Comparison of ENCODE assay signal across 12 mouse cellular contexts in genomic region chr11:52794331-52794730, GRCm38 (mm10). TPM values are rescaled to one million over a fixed set of nuclear protein-coding genes. Genes with fewer than 3 reads are reported as not detected.
DNase-seq lines count a peak whose midpoint lies in the region.
"Had no signal": no experiment of that assay in that cellular context is flagged by ENCODE, and none has a peak within 500 bp of the region (broad histone marks: within the 10 kb centered on the region; RNA-seq: fewer than 3 reads in every experiment).

No protein-coding gene starts in this region.

- peak; percentile 80 for DNase-seq in left cerebral cortex, adult 11 months (ENCODE audit: low spot score)
- no peak for DNase-seq in left cerebral cortex, postnatal 4 days
- DNase-seq in frontal cortex, postnatal 36 days (ENCODE audit: low spot score in 2 of 2), result peak; percentile 54 to 83
- DNase-seq in left cerebral cortex, postnatal 14 days (ENCODE audit: low spot score in 2 of 2), result peak; percentile 69 to 81
- DNase-seq in telencephalon, adult 2 months (ENCODE audit: low read depth, low spot score), result peak; percentile 96
- DNase-seq in MN1 (ENCODE audit: low spot score), result no peak
- no peak for DNase-seq in adrenal gland, postnatal 14 days
- DNase-seq: cerebellum, adult 8-10 months; kidney, postnatal 10 days; lung, postnatal 10 days; thymus, adult 18-20 months had no signal

- intact Hi-C loops in left cerebral cortex, postnatal 4 days (cut with DNase I), result no loop called here
- intact Hi-C loops in left cerebral cortex, postnatal 14 days (cut with DNase I), result loop anchor here (5.0 to 10.0 kb wide), 2 partner anchors 78 to 160 kb away; no protein-coding TSS in a partner anchor

RNA-seq across cellular contexts. Expression of gene Fstl4, which starts 29.9 kb away (rescaled TPM):
- 10 to 100 TPM; 12.9 to 13.2 TPM for total RNA-seq in left cerebral cortex, postnatal 4 days (2021)
- 10 to 100 TPM; 25.6 to 30.2 TPM for total RNA-seq in left cerebral cortex, postnatal 14 days (2021)
- 0.37 and 1.5 TPM in 2 replicates for total RNA-seq in adrenal gland, postnatal 14 days (2021)
- total RNA-seq: megakaryocyte-erythroid progenitor cell, adult 5-6 weeks had no signal

Comparison
In these comparisons a context has a peak if more than half of its experiments do, and no peak if none do; other contexts are left out.
1. DNase-seq: peak in left cerebral cortex, adult 11 months (single experiment), frontal cortex, postnatal 36 days (2 of 2), left cerebral cortex, postnatal 14 days (2 of 2) and telencephalon, adult 2 months (single experiment); none in left cerebral cortex, postnatal 4 days (single experiment), MN1 (single experiment) and adrenal gland, postnatal 14 days (single experiment).